Mouse (Mus musculus) kidney, postnatal 36 days (tissue): Measurements from ENCODE around the gene Zbtb24.

Experiments
- DNase-seq, 2 experiments: peaks; one replicate each; pipeline ENCODE4 v3.0.0; 2021 to 2022; ENCODE audit warnings: mixed read lengths in 2 of 2

Gene Zbtb24

GRCm38 (mm10) chr10:41470693-41471092, 20.5 kb downstream of the Zbtb24 start:
- DNase-seq, result no peak

- no peak for DNase-seq
Measured at GRCm38 (mm10) chr10:41472534-41472933, 22.4 kb downstream of the Zbtb24 start.

- DNase-seq, result no peak
Measured at GRCm38 (mm10) chr10:41472962-41473481, 22.8 kb downstream of the Zbtb24 start.

- no peak for DNase-seq
Measured at GRCm38 (mm10) chr10:41473782-41474468, 23.7 kb downstream of the Zbtb24 start.

GRCm38 (mm10) chr10:41474981-41475391, 24.8 kb downstream of the Zbtb24 start:
- peak in 1 of 2 experiments; percentile 21 for DNase-seq

- peak; percentile 54 to 65 for DNase-seq
Measured at GRCm38 (mm10) chr10:41476171-41477017, 26.2 kb downstream of the Zbtb24 start, which contains the start of gene Mical1. Gene Mical1 (plus strand): TSS chr10:41476314.

- no peak for DNase-seq
Measured at GRCm38 (mm10) chr10:41477018-41477277, 26.8 kb downstream of the Zbtb24 start.

- DNase-seq, result peak; percentile 62 to 67
Measured at GRCm38 (mm10) chr10:41477278-41478181, 27.3 kb downstream of the Zbtb24 start.

GRCm38 (mm10) chr10:41479961-41480360, 29.8 kb downstream of the Zbtb24 start:
- no peak for DNase-seq

- no peak for DNase-seq
Measured at GRCm38 (mm10) chr10:41480938-41481880, 31.0 kb downstream of the Zbtb24 start.

GRCm38 (mm10) chr10:41482446-41482845, 32.3 kb downstream of the Zbtb24 start:
- DNase-seq, result no peak

- DNase-seq, result no peak
Measured at GRCm38 (mm10) chr10:41485778-41486177, 35.6 kb downstream of the Zbtb24 start.

GRCm38 (mm10) chr10:41486506-41487170, 36.5 kb downstream of the Zbtb24 start:
- no peak for DNase-seq

- DNase-seq, result no peak
Measured at GRCm38 (mm10) chr10:41488877-41489276, 38.7 kb downstream of the Zbtb24 start.

GRCm38 (mm10) chr10:41489294-41489693, 39.1 kb downstream of the Zbtb24 start:
- peak; percentile 68 for DNase-seq

GRCm38 (mm10) chr10:41489708-41490517, 39.7 kb downstream of the Zbtb24 start, which contains the start of the genes Smpd2 and Ppil6:
Gene Smpd2 (minus strand): TSS chr10:41490369.
Gene Ppil6 (plus strand): TSS chr10:41490439.
- peak; percentile 97 to 98 for DNase-seq

GRCm38 (mm10) chr10:41490518-41490873, 40.3 kb downstream of the Zbtb24 start:
- DNase-seq, result no peak

GRCm38 (mm10) chr10:41491111-41491510, 40.9 kb downstream of the Zbtb24 start:
- peak; percentile 60 to 64 for DNase-seq

GRCm38 (mm10) chr10:41500941-41501340, 50.8 kb downstream of the Zbtb24 start:
- peak; percentile 81 to 91 for DNase-seq

GRCm38 (mm10) chr10:41504996-41505395, 54.8 kb downstream of the Zbtb24 start:
- no peak for DNase-seq
